Mouse (Mus musculus) layer of hippocampus, adult 18-20 months (tissue): Measurements from ENCODE around the gene N4bp3. TPM values are rescaled to one million over a fixed set of nuclear protein-coding genes. Genes with fewer than 3 reads are reported as not detected.
A peak's percentile ranks its signal among the peaks of the same experiment; 100 is the strongest.
"Not testable (repeated sequence)": the region's sequence is repeated elsewhere in the genome, so short reads cannot be mapped to it uniquely, and the experiment has no call there.

ENCODE experiments used
- DNase-seq, 2 experiments: peaks; one replicate each; pipeline ENCODE4 v3.0.0; 2022; ENCODE audit warnings: low spot score in 2 of 2
- total RNA-seq, 2 experiments: library from RNA; stranded (reverse); gene quantifications; 2 replicates each; pipeline ENCODE4 v1.2.3; 2021

The N4bp3 gene
- total RNA-seq, 2 experiments from 2014 or later, result 14.5 to 18.4 TPM

- no peak for DNase-seq
These were observed 18.4 kb downstream of the N4bp3 start for GRCm38 (mm10) chr11:51632130-51632753.

- peak; percentile 81 to 82 for DNase-seq
These were observed 20.9 kb downstream of the N4bp3 start for GRCm38 (mm10) chr11:51629651-51630314.

GRCm38 (mm10) chr11:51627907-51628306 is 22.7 kb downstream of the N4bp3 start:
- DNase-seq, result peak in 1 of 2 experiments; percentile 54

GRCm38 (mm10) chr11:51627425-51627824 is 23.2 kb downstream of the N4bp3 start:
- DNase-seq, result peak in 1 of 2 experiments; percentile 57

- DNase-seq, result no peak
These were observed 25.3 kb downstream of the N4bp3 start for GRCm38 (mm10) chr11:51625187-51625820.

GRCm38 (mm10) chr11:51622971-51623491 is 27.6 kb downstream of the N4bp3 start:
- DNase-seq, result peak; percentile 61 to 68

GRCm38 (mm10) chr11:51621776-51622175 is 28.9 kb downstream of the N4bp3 start:
- no peak for DNase-seq

- DNase-seq, result no peak
These were observed 30.6 kb downstream of the N4bp3 start for GRCm38 (mm10) chr11:51620084-51620483.

GRCm38 (mm10) chr11:51619409-51620060 is 31.1 kb downstream of the N4bp3 start, which contains the start of gene Nhp2:
Gene Nhp2 (plus strand): TSS chr11:51619735.
- DNase-seq, result peak; percentile 84 to 95

- DNase-seq, result no peak
These were observed 31.7 kb downstream of the N4bp3 start for GRCm38 (mm10) chr11:51618894-51619408.

GRCm38 (mm10) chr11:51617693-51618092 is 32.9 kb downstream of the N4bp3 start:
- DNase-seq, result peak in 1 of 2 experiments; percentile 86

- not testable (repeated sequence) for DNase-seq
These were observed 34.5 kb downstream of the N4bp3 start for GRCm38 (mm10) chr11:51616113-51616512.

GRCm38 (mm10) chr11:51615601-51616000 is 35.0 kb downstream of the N4bp3 start:
- DNase-seq, result no peak

GRCm38 (mm10) chr11:51615129-51615528 is 35.5 kb downstream of the N4bp3 start:
- no peak for DNase-seq

- DNase-seq, result no peak
These were observed 36.4 kb downstream of the N4bp3 start for GRCm38 (mm10) chr11:51614256-51614655.

GRCm38 (mm10) chr11:51609940-51610339 is 40.7 kb downstream of the N4bp3 start:
- DNase-seq, result not testable (repeated sequence)

GRCm38 (mm10) chr11:51609266-51609909 is 41.3 kb downstream of the N4bp3 start:
- no peak for DNase-seq

GRCm38 (mm10) chr11:51607096-51607738 is 43.4 kb downstream of the N4bp3 start:
- DNase-seq, result no peak

- peak; percentile 96 to 99 for DNase-seq
These were observed 44.1 kb downstream of the N4bp3 start, which contains the start of gene Hnrnpab for GRCm38 (mm10) chr11:51606447-51607095. Gene Hnrnpab (minus strand): TSS chr11:51606847.
